Mouse (Mus musculus): ENCODE data around the gene Ppfia3. TPM values are rescaled to one million over a fixed set of nuclear protein-coding genes. Genes with fewer than 3 reads are reported as not detected.
"Not testable (repeated sequence)": the region's sequence is repeated elsewhere in the genome, so short reads cannot be mapped to it uniquely, and the experiment has no call there.

Gene Ppfia3
- total and polyA plus RNA-seq, 2 experiments from 2014 or later: 31.6 to 104 TPM

GRCm38 (mm10) chr7:45360404-45361125 lies 6.3 kb downstream of the Ppfia3 start:
- Histone ChIP-seq H3K4me3 (ENCODE audit: low read depth, low read length) (peak overlapping the region; percentile 41; the same call in 1 of the 2 replicates), H3K9ac (replicated peaks; ENCODE audit: low read length, poor library complexity, severe bottlenecking) (no peak overlapping the region), H3K4me1 (ENCODE audit: insufficient read depth, low read length) (peaks cover 20% of the 10 kb centered on the region; the same call in 1 of the 2 replicates), H3K4me2 (ENCODE audit: low read depth, low read length, poor library complexity, severe bottlenecking) (peak overlapping the region; percentile 78; the same call in 1 of the 2 replicates), H3K27ac (ENCODE audit: low read depth, low read length) (no peak overlapping the region), H3K9me3 (ENCODE audit: low read length) (no peaks in the 10 kb centered on the region), H3K27me3 (ENCODE audit: insufficient read depth, low read length) (no peaks in the 10 kb centered on the region), H3K36me3 (ENCODE audit: insufficient read depth, low read length) (peaks cover 20% of the 10 kb centered on the region)
- TF ChIP-seq CTCF (IDR thresholded peaks at IDR 0.05): no peak
- 56% methylated on average over 17 of the region's 18 CpGs for WGBS
- ATAC-seq (ENCODE audit: low FRiP score) (0 out of 2 replicates have a peak, but pooled peaks have one; percentile 1), DNase-seq (ENCODE audit: low spot score) (no peak)

- WGBS: 74% methylated on average over 10 of the region's 11 CpGs
- peaks cover 28% of the 10 kb centered on the region for H3K36me3 ChIP-seq (ENCODE audit: insufficient read depth, low read length)
These were observed 7.7 kb downstream of the Ppfia3 start for GRCm38 (mm10) chr7:45359081-45359480.

GRCm38 (mm10) chr7:45356087-45356486 lies 10.7 kb downstream of the Ppfia3 start:
- Histone ChIP-seq H3K4me3 (ENCODE audit: low read depth, low read length) (no peak overlapping the region), H3K27me3 (ENCODE audit: insufficient read depth, low read length) (no peaks in the 10 kb centered on the region), H3K9me3 (ENCODE audit: low read length) (no peaks in the 10 kb centered on the region), H3K27ac (ENCODE audit: low read depth, low read length) (no peak overlapping the region), H3K9ac (replicated peaks; ENCODE audit: low read length, poor library complexity, severe bottlenecking) (no peak overlapping the region), H3K4me1 (ENCODE audit: insufficient read depth, low read length) (no peaks in the 10 kb centered on the region), H3K4me2 (ENCODE audit: low read depth, low read length, poor library complexity, severe bottlenecking) (no peak overlapping the region), H3K36me3 (ENCODE audit: insufficient read depth, low read length) (peaks cover 42% of the 10 kb centered on the region)
- WGBS: 59% methylated on average over 13 of the region's 13 CpGs
- DNase-seq (ENCODE audit: low spot score): no peak
- no peak for TF ChIP-seq CTCF (IDR thresholded peaks at IDR 0.05)
- ATAC-seq (ENCODE audit: low FRiP score): no peak

More at GRCm38 (mm10) chr7:45359081-45359480, 7.7 kb downstream of the Ppfia3 start:
- H3K4me3 ChIP-seq (ENCODE audit: low read depth, low read length); H3K4me2 ChIP-seq (ENCODE audit: low read depth, low read length, poor library complexity, severe bottlenecking); DNase-seq (ENCODE audit: low spot score); H3K9me3 ChIP-seq (ENCODE audit: low read length); H3K9ac ChIP-seq (replicated peaks; ENCODE audit: low read length, poor library complexity, severe bottlenecking); H3K27me3 ChIP-seq (ENCODE audit: insufficient read depth, low read length); H3K27ac ChIP-seq (ENCODE audit: low read depth, low read length); ATAC-seq (ENCODE audit: low FRiP score): not testable (repeated sequence)
- H3K4me1 ChIP-seq (ENCODE audit: insufficient read depth, low read length): peaks cover 14% of the 10 kb centered on the region; the same call in 1 of the 2 replicates

GRCm38 (mm10) chr7:45355318-45356020 lies 11.3 kb downstream of the Ppfia3 start:
- H3K4me2 ChIP-seq (ENCODE audit: low read depth, low read length, poor library complexity, severe bottlenecking): no peak overlapping the region
- ATAC-seq (ENCODE audit: low FRiP score) (no peak), DNase-seq (ENCODE audit: low spot score) (no peak)
- H3K4me1 ChIP-seq (ENCODE audit: insufficient read depth, low read length): no peaks in the 10 kb centered on the region
- WGBS: 77% methylated on average over 15 of the region's 15 CpGs
- peaks cover 48% of the 10 kb centered on the region for H3K36me3 ChIP-seq (ENCODE audit: insufficient read depth, low read length)
- H3K9ac ChIP-seq (replicated peaks; ENCODE audit: low read length, poor library complexity, severe bottlenecking): no peak overlapping the region
- no peaks in the 10 kb centered on the region for H3K9me3 ChIP-seq (ENCODE audit: low read length)
- no peak for TF ChIP-seq CTCF (IDR thresholded peaks at IDR 0.05)
- no peak overlapping the region for H3K27ac ChIP-seq (ENCODE audit: low read depth, low read length)
- H3K27me3 ChIP-seq (ENCODE audit: insufficient read depth, low read length): no peaks in the 10 kb centered on the region
- H3K4me3 ChIP-seq (ENCODE audit: low read depth, low read length): no peak overlapping the region

- no peak overlapping the region for H3K27ac ChIP-seq (ENCODE audit: low read depth, low read length)
- WGBS: 26% methylated on average over 5 of the region's 5 CpGs
- no peaks in the 10 kb centered on the region for H3K9me3 ChIP-seq (ENCODE audit: low read length)
- DNase-seq (ENCODE audit: low spot score): no peak
- H3K4me3 ChIP-seq (ENCODE audit: low read depth, low read length): no peak overlapping the region
- no peak for ATAC-seq (ENCODE audit: low FRiP score)
- no peaks in the 10 kb centered on the region for H3K4me1 ChIP-seq (ENCODE audit: insufficient read depth, low read length)
- no peak for TF ChIP-seq CTCF (IDR thresholded peaks at IDR 0.05)
- H3K27me3 ChIP-seq (ENCODE audit: insufficient read depth, low read length): no peaks in the 10 kb centered on the region
- H3K36me3 ChIP-seq (ENCODE audit: insufficient read depth, low read length): peaks cover 63% of the 10 kb centered on the region
- H3K4me2 ChIP-seq (ENCODE audit: low read depth, low read length, poor library complexity, severe bottlenecking): no peak overlapping the region
- H3K9ac ChIP-seq (replicated peaks; ENCODE audit: low read length, poor library complexity, severe bottlenecking): no peak overlapping the region
These were observed 13.8 kb downstream of the Ppfia3 start for GRCm38 (mm10) chr7:45353041-45353440.

GRCm38 (mm10) chr7:45346905-45347304 lies 19.9 kb downstream of the Ppfia3 start:
- no peak overlapping the region for H3K4me2 ChIP-seq (ENCODE audit: low read depth, low read length, poor library complexity, severe bottlenecking)
- no peak overlapping the region for H3K9ac ChIP-seq (replicated peaks; ENCODE audit: low read length, poor library complexity, severe bottlenecking)
- ATAC-seq (ENCODE audit: low FRiP score): no peak
- H3K4me3 ChIP-seq (ENCODE audit: low read depth, low read length): no peak overlapping the region
- no peaks in the 10 kb centered on the region for H3K4me1 ChIP-seq (ENCODE audit: insufficient read depth, low read length)
- peaks cover 60% of the 10 kb centered on the region for H3K36me3 ChIP-seq (ENCODE audit: insufficient read depth, low read length)
- DNase-seq (ENCODE audit: low spot score): no peak
- H3K27me3 ChIP-seq (ENCODE audit: insufficient read depth, low read length): no peaks in the 10 kb centered on the region
- H3K9me3 ChIP-seq (ENCODE audit: low read length): no peaks in the 10 kb centered on the region
- no peak overlapping the region for H3K27ac ChIP-seq (ENCODE audit: low read depth, low read length)
- no peak for TF ChIP-seq CTCF (IDR thresholded peaks at IDR 0.05)
- 78% methylated on average over 13 of the region's 13 CpGs for WGBS

All from midbrain, postnatal 0 days (tissue).